Mouse (Mus musculus): ENCODE measurements around the gene Gm20388. TPM values are rescaled to one million over a fixed set of nuclear protein-coding genes. Genes with fewer than 3 reads are reported as not detected.
A peak's percentile ranks its signal among the peaks of the same experiment; 100 is the strongest.

The Gm20388 gene
- total RNA-seq, 2 experiments from 2014 or later = 10.3 to 10.6 TPM

GRCm38 (mm10) chr8:119948340-119948739 is 37.7 kb downstream of the Gm20388 start:
- DNase-seq (ENCODE audit: low spot score in 2 of 2) = peak; percentile 31 to 37
- intact Hi-C loops (cut with DNase I) = no loop called here

- intact Hi-C loops (cut with DNase I) = loop anchor here (5.0 kb wide), 1 partner anchor 195 kb away; no protein-coding TSS in a partner anchor
These were observed 41.6 kb downstream of the Gm20388 start for GRCm38 (mm10) chr8:119952282-119952681.

DNA sequence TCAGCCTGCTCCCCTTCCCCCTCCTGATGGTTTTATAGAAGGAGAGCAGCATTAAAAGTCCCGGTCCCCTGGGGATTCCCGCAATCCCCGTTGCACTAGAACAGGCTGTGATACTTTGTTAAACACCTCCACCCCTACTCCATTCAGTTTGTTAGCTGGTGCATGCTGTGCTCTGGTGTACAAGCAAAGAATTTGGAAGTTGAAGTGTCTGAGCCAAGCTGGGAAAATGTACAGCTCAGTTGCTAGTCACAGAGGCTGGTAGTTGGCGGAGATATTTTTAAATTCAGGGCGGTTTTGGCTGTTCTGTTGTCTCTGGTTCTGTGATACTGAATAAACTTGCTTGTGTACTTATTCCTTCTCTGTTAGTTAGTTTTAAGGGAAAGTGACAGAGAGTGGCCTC is 42.1 kb downstream of the Gm20388 start:
- intact Hi-C loops (cut with DNase I) = loop anchor here (5.0 kb wide), 1 partner anchor 195 kb away; no protein-coding TSS in a partner anchor
- DNase-seq (ENCODE audit: low spot score in 2 of 2) = peak; percentile 53 to 56

More at GRCm38 (mm10) chr8:119952282-119952681, 41.6 kb downstream of the Gm20388 start:
- DNase-seq (ENCODE audit: low spot score in 2 of 2) = no peak

GRCm38 (mm10) chr8:119955333-119955732 is 44.7 kb downstream of the Gm20388 start:
- DNase-seq (ENCODE audit: low spot score in 2 of 2) = no peak
- intact Hi-C loops (cut with DNase I) = no loop called here

- intact Hi-C loops (cut with DNase I) = no loop called here
These were observed 47.4 kb downstream of the Gm20388 start for GRCm38 (mm10) chr8:119958076-119958475.

GRCm38 (mm10) chr8:119960531-119961104 is 50.0 kb downstream of the Gm20388 start:
- DNase-seq (ENCODE audit: low spot score in 2 of 2) = peak; percentile 55 to 64
- intact Hi-C loops (cut with DNase I) = no loop called here

More at GRCm38 (mm10) chr8:119958076-119958475, 47.4 kb downstream of the Gm20388 start:
- no peak for DNase-seq (ENCODE audit: low spot score in 2 of 2)

- intact Hi-C loops (cut with DNase I) = no loop called here
- DNase-seq (ENCODE audit: low spot score in 2 of 2) = no peak
These were observed 54.2 kb downstream of the Gm20388 start for GRCm38 (mm10) chr8:119964859-119965258.

- DNase-seq (ENCODE audit: low spot score in 2 of 2) = no peak
- intact Hi-C loops (cut with DNase I) = no loop called here
These were observed 56.8 kb downstream of the Gm20388 start for GRCm38 (mm10) chr8:119967435-119967834.

DNA sequence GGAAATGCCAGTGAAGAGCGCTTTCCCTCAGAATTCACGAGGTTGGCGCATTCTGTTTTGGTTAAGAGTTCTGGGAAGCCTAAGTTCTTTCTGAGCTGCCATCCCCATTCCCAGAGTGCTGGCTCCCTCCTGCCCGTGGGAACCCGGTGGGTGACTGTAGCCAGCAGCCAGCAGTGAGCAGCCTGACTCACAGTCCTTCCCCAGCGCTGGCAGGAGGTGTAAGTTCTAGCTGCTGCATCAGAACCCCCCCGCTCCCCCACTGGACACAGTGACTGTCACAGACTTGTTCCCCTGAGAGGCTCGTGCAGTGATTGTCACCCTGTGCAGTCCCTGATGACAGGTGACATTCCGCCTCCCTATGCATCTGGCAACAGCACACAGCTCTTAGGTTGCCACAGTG is 59.5 kb downstream of the Gm20388 start:
- intact Hi-C loops (cut with DNase I) = no loop called here
- peak in 1 of 2 experiments; percentile 37 for DNase-seq (ENCODE audit: low spot score in 2 of 2)

DNA sequence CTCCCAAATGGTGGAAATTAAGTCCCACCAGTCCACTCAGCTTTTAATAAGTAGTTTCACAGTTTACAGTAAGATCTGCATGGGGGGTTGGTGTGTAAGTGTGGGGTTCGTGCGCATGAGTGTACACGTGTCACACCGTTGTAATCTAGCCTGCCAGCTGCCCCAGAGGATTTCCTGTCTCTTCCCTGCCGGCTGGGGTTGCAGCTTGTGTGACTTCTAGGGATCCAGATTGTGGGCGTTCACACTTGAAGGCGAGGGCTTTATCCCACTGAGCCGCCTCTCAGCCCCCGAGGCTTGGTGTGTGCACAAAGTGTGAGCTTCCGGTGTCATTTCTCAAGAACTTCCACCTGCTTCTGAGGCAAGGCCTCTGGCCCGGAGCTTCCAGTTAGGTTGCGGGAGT is 61.9 kb downstream of the Gm20388 start:
- intact Hi-C loops (cut with DNase I) = no loop called here
- DNase-seq (ENCODE audit: low spot score in 2 of 2) = no peak

DNA sequence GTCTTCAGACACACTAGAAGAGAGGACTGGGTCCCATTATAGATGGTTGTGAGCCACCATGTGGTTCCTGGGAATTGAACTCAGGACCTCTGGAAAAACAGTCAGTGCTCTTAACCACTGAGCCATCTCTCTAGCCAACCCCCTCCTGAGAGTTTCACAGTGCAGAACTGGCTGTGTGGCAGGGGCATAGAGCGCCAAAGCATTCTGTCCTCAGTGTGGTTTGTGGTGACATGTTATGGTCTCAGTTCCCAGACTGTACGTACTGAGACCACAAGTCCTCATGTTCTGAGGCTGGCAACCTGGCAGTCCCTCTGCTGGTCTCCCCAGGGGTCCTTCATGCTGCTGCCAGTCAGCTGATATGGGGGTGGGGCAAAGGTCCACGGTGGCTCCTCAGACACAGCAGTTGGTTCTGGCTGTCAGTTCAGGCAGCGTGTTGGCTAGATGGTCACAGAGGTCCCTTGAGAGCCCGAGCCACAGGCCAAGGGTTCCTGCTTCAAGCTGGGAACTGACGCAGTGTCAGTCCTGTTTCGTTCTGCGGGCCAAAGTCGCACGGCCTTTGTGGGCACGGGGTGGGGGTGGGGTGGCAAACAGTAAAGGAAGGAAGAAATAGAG is 68.2 kb downstream of the Gm20388 start:
- no peak for DNase-seq (ENCODE audit: low spot score in 2 of 2)
- intact Hi-C loops (cut with DNase I) = no loop called here

- no peak for DNase-seq (ENCODE audit: low spot score in 2 of 2)
These were observed 70.6 kb downstream of the Gm20388 start for GRCm38 (mm10) chr8:119981253-119981652.

GRCm38 (mm10) chr8:119984085-119984484 is 73.4 kb downstream of the Gm20388 start:
- DNase-seq (ENCODE audit: low spot score in 2 of 2) = no peak
- intact Hi-C loops (cut with DNase I) = no loop called here

More at GRCm38 (mm10) chr8:119981253-119981652, 70.6 kb downstream of the Gm20388 start:
- intact Hi-C loops (cut with DNase I) = no loop called here

GRCm38 (mm10) chr8:119986174-119986573 is 75.5 kb downstream of the Gm20388 start:
- DNase-seq (ENCODE audit: low spot score in 2 of 2) = no peak
- intact Hi-C loops (cut with DNase I) = no loop called here

DNA sequence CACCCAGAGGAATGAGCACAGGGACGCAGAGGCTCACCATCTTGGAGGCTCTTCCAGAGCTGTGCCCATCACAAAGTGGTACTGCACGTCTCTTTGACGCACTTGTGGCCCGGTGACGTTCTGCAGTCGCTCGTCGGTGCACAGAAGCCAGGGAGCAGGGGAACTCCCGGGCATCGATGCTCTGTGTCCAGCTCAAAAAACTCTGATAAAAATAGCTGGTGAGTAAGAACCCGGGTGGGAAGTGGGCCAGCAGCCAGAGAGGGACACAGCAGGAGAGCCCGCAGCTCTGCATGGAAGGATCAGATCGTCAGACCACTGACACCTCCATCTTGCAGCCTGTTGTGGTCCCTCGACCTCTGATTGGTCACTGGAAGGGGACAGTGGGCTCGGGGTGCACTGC is 77.4 kb downstream of the Gm20388 start:
- DNase-seq (ENCODE audit: low spot score in 2 of 2) = no peak
- intact Hi-C loops (cut with DNase I) = no loop called here

- intact Hi-C loops (cut with DNase I) = loop anchor here (5.0 kb wide), 1 partner anchor 80 kb away; no protein-coding TSS in a partner anchor
- DNase-seq (ENCODE audit: low spot score in 2 of 2) = peak; percentile 37 to 47
These were observed 81.6 kb downstream of the Gm20388 start, which contains the start of gene Crispld2 for GRCm38 (mm10) chr8:119992249-119992648. Gene Crispld2 (plus strand): TSS chr8:119992438.

- intact Hi-C loops (cut with DNase I) = loop anchor here (5.0 kb wide), 1 partner anchor 78 kb away; no protein-coding TSS in a partner anchor
- DNase-seq (ENCODE audit: low spot score in 2 of 2) = no peak
These were observed 83.5 kb downstream of the Gm20388 start for GRCm38 (mm10) chr8:119994114-119994513.

DNA sequence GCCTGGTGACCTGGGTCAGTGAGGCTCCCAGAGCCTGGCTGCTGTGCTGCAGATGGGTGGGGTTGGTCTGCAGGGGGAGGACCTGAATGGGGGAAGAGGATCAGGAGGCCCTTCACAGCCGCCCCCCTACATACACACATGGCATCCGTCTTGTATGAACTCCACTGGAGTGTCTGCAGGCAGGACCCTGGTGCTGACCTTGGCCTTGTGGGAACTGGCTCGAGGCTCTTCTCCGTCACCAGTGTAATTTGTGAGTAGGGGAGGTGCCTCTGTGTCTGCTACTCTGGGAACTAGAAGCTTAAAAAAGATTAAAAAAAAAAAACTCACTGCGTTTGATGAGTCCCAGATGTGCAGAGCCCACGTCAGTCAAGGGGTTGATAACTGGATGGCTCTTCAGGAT is 83.9 kb downstream of the Gm20388 start:
- intact Hi-C loops (cut with DNase I) = loop anchor here (5.0 kb wide), 1 partner anchor 78 kb away; no protein-coding TSS in a partner anchor
- no peak for DNase-seq (ENCODE audit: low spot score in 2 of 2)

- intact Hi-C loops (cut with DNase I) = no loop called here
- no peak for DNase-seq (ENCODE audit: low spot score in 2 of 2)
These were observed 86.6 kb downstream of the Gm20388 start for GRCm38 (mm10) chr8:119997266-119997665.

DNA sequence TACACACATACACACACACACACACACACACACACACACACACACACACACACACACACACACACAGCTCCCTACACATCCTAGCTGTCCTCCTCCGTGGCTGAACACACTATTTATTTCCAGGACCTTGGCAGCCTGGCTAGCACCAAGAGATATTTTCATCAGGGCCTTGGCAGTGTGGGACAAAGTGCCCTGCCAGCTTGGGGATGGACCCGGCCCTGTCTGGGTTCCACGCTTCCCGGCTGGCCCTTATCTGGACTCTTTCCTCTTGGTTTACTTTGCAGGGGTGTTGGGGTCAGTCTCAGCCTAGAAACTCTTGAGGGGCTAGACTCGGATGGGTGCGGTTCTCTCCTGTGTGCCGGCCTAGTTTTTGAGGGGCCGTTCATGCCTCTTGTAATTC is 89.8 kb downstream of the Gm20388 start:
- intact Hi-C loops (cut with DNase I) = no loop called here
- no peak for DNase-seq (ENCODE audit: low spot score in 2 of 2)

DNA sequence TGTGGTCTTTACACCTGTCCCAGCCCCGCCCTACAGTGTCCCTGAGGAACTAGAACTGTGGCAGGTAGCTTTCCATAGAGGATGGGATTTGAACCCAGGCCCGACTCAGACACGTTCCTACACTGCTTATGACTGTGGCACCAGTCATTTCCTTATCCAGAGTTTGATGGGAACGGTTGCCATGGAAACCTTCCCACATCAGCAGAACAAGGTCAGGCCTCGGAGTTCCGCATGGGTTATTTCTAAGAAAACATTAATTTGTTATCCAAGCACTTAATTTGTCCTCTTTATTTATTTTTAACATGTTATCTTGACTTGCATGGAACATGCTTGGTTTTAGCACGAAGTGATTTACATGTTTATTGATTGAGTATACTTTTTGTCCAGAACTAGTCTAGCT is 91.1 kb downstream of the Gm20388 start:
- intact Hi-C loops (cut with DNase I) = no loop called here
- no peak for DNase-seq (ENCODE audit: low spot score in 2 of 2)
